Mouse (Mus musculus) small intestine, adult 2 months (tissue): ENCODE data around the gene Cdc20.

Experiments
- CTCF ChIP-seq: fragments of 200-500 bp; IDR thresholded peaks from 2 replicates; pipeline ENCODE4 v1.5.1; 2012; ENCODE audit warnings: low read depth, mild to moderate bottlenecking, control low read depth, inconsistent platforms, low read length, moderate library complexity, mixed read lengths; ENCODE audit not compliant: insufficient replicate concordance, insufficient read length; ENCODE audit errors: extremely low read depth
- POLR2A ChIP-seq: fragments of 200-500 bp; IDR thresholded peaks from 2 replicates; pipeline ENCODE4 v1.6.1; 2012; ENCODE audit warnings: low read depth, mild to moderate bottlenecking, control low read depth, inconsistent platforms, low read length, moderate library complexity

- TF ChIP-seq CTCF, result no peak
- TF ChIP-seq POLR2A, result no peak
Measured at GRCm38 (mm10) chr4:118457345-118457975, 20.3 kb upstream of the Cdc20 start, which contains the start of gene Mpl.
